Mouse (Mus musculus) kidney, adult 18-20 months (tissue): ENCODE results near the gene Nsun7.

Experiments
- DNase-seq: peaks from one replicate; pipeline ENCODE4 v3.0.0; 2021

The Nsun7 gene

DNA sequence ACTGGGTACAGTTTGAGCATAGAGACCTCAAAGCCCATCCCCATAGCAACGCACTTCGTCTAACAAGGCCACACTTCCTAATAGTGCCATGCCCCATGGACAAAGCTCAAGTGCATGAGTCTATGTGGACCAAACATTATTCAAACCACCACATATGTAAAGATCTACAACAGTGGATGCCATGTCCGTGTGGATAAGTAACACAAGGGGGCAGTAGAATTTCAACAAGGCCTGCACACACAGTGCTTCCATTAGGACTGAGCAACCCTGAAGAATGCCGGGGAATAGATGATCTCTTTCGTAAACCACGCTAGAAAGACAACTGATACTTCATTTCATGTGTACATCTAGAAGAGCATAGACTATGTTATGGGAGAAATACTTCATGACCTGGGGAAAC, 21.0 kb downstream of the Nsun7 start:
- DNase-seq: no peak

DNA sequence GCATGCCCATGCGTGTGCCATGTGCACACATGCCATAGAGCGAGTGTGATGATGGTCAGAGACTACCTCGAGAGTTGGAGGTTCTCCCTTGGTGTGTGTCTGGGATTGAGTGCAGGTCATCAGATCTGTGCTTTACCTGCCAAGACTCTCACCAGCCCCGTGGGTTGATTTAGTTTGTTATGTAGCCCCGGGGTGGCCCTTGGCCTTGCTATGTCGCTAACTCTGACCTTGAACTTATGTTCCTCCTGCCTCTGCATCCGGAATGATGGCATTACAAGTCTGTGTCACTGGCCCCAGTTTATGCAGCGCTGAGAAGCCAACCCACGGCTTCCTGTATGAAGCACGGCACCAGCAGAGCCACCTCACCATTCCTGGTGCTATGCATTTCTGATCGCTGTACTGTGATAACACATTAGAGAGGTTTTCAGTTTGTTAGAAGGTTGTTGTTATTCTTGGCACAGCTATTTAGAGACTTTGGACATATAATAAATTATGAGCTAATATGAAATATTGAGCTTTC, 34.5 kb downstream of the Nsun7 start:
- no peak for DNase-seq

DNA sequence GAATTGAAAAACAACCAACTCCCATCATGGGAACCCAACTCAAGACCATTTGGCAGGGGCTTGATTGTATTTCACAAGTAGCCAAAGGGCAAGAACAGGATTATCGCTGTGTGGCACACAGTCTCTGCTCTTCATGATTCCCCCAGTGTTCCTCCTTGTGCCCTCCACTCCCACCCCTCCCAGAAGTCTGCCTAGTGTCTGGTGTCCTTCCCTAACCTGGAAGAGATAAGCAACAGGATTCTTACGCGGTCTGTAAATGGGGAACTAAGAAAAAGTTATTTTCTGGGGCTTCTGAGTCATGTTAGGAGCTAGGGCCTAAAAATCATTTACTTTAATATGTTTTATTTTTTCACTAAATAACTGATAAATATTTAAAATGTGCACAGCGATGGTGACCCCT, 35.3 kb downstream of the Nsun7 start:
- DNase-seq: no peak

DNA sequence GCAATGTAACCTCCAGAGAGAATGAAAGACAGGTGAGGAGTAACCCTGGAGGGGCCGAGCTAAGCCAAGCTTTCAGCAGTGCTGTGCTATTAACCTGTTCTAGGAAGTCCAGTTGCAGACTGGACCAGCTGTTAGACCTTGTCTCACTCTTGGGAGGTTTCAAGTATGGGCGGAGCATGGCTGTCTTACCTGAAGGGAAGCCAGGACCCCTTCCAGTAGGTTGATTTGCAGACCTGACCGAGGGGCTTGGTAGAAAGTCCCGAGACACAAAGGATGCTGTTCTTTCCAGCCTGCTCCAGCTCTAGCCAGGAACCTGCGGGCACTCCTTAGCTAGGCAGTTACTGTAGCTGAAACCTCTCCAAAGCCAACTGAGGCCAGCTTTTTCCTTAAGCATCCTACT, 36.4 kb downstream of the Nsun7 start:
- DNase-seq: no peak

- DNase-seq: no peak
Measured at GRCm38 (mm10) chr5:66298856-66299255, 39.2 kb downstream of the Nsun7 start.

DNA sequence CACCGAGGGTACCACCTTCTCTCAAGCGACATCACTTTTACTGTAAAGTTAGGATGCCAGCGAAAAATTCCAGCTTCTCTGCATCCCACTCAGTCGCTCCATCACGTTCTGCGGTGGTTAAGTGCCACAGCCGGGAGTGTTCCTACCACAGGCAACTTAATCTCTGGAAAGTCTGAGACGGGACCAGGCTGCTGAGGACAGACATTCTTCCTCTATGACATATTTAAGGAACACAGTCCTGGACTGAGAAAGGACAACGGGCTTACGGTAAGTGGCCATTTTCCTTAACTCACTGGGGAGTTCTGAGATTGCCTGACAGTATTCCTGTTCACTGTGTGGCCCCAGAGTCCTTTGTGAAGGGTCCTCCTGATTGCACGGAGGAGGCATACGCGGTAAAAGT, 40.9 kb downstream of the Nsun7 start:
- DNase-seq: no peak

DNA sequence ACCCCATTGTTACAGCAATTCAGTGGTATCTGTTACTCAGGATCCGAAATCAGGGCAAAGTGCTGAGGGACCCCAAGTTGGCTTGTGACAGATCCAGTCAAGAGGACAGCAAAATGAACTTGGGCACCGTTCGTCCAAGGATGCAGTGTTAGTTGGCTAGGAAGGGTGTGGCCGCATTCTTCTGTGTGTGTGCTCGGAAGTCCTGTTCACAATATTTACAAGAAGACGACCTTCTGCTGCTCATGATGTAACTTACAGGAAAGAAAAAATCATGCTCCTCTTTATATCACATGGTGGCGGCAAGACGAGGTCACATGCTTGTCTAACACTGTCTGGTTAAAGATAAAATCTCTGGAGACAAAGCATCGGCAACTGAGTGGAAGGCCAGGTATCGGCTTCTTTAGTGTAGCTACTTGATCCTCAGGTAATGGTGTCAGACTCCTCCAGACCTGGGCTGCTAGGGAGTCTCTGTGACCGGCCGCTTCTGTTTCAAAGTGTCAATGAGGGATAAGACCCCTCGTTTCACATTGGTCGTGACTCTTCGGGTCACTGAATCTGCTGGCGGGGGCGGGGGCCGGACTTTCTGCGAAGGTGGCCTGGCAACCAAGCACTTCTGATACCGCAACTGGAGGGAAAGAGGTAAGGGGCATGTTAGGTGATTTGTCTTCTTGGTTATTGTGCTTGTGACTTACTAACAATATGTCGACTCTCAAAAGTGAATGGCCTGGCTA, 42.6 kb downstream of the Nsun7 start:
- DNase-seq: no peak

DNA sequence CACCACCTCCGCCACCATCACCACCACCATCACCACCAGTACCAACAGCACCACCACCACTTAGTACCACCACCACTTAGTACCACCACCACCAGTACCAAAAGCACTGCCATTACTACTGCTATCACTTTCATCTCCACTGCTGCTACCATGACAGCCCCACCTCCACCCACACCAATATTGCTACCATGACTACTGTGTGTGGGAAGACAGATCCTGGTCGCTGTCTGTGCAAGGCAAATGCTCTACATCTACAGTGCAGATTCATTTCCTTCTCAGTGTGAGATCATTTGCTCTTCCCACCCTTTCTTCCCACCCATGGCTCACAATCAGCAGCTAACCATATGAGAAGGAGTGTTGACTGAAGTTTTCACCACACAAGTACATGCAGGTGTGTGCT, 43.2 kb downstream of the Nsun7 start:
- DNase-seq: no peak

- no peak for DNase-seq
Measured at GRCm38 (mm10) chr5:66304300-66305067, 44.8 kb downstream of the Nsun7 start.

GRCm38 (mm10) chr5:66305511-66305910, 45.8 kb downstream of the Nsun7 start:
- no peak for DNase-seq

DNA sequence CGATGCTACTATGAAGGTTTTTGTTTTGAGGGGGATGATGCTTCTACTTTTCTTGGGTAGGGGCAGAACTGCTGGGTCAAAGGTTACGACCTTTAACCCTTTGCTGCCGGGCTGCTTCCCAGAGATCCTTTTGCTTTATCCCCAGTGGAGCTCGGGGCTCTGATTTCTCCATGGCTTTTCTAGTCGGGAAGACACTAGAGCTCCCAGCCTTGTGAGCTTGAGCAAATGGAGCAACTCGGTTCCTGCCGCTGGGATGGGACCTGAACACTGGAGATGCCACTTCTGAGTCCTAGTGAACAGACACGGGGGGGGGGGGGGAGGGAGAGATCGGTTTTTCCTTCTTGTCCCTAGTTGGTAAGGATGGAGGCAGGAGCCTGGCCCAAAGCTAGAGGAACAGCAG, 50.6 kb downstream of the Nsun7 start:
- DNase-seq: no peak

DNA sequence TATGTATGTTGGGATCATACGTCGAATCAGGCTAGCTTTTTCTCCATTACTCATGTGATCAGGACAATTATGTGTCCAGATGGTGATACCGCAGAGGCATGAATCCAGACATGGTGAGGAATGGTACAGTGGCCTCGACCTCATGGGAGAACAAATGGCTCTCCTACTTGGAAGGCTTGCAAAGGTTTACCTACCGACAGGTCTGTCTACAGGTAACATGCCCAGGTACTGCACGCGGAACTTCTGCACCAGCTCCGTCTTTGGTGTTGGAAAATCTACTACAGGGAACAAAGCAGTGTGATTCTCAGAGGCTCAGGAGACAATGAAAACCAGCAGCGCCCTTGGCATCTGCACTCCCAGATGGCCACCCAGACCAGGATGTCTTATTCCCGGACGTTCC, 51.1 kb downstream of the Nsun7 start:
- no peak for DNase-seq

DNA sequence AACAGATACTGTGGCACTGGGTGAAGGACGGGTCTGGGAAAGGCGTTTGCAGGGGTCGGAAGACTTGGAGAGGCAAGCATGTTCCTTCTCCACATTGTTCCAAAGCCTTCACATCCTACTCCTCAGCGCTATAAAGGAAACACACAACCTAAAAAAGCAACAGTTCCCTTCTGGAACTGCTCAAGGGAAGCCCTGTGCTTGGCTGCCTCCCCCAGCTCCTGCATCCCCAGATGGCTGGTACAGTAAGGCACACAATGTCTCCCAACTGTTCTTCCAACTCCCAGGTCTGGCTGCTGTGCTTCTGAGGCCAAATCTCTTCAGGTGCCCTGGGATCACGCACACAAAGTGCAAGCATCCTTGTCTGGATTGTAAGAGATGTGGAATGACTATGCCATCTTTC, 56.1 kb downstream of the Nsun7 start:
- DNase-seq: no peak

DNA sequence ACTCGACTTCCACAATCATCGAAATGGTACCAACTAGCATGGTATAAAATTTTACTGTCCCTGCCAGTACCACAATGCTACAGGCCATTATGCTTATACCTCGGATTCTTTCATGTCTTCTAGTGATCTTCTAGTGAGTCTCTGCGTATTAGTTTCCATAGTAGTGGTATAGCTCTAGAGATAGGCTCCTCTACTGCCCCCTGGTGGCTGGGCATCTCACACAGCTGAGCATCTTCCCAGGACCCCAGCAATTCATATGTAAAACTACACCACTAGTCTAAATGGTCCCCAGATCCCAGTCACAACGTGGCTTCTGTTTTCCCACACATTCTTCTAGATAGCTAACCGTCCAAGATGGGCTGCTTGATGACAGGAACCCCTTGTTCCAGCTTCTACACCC, 59.6 kb downstream of the Nsun7 start:
- DNase-seq: peak; percentile 70

DNA sequence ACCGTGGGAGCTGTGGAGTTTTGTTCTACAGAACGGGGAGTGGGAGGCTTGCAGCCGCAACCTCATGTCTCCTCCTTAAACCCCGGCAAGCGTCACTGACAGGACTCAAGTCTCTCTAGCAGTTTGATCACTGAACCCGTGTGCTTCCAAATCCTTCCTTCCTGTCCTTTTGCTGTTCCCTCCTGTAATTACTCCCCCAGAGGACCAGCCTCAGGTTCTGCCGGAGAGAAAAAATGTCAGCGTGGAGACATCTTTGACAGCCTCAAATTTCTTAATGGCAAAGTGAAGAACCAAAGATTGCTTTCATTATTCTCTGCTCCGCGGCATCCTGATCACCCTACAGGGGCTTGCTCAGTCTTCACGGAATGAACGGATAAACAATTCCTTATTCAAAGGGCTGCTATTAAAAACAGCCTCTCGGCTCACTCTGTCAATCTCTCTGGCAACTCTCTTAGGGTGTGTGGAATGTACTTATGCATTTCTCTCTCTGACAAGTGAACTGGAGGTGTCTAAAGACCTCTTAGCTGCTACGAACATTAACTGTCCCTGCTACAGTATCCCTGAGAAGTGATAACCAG, 60.2 kb downstream of the Nsun7 start:
- DNase-seq: no peak

- DNase-seq: no peak
Measured at GRCm38 (mm10) chr5:66323131-66323530, 63.4 kb downstream of the Nsun7 start.

DNA sequence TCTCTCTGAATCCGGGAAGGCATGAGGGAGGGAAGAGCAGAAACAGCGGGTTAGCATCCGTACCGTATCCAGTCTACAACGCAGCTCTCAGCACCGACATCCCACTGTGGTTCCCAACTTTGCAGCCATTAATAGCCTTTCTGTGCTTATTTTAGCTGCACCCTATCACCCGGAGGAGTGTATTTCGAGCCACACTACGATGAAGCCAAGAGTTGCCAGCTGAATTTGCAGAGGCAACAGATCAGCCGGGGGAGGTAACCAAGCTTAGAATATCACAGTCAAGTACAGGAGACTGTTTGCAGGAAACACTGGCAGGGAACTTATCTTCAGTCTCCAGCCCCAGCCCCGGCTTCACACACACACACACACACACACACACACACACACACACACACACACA, 63.9 kb downstream of the Nsun7 start:
- DNase-seq: no peak

DNA sequence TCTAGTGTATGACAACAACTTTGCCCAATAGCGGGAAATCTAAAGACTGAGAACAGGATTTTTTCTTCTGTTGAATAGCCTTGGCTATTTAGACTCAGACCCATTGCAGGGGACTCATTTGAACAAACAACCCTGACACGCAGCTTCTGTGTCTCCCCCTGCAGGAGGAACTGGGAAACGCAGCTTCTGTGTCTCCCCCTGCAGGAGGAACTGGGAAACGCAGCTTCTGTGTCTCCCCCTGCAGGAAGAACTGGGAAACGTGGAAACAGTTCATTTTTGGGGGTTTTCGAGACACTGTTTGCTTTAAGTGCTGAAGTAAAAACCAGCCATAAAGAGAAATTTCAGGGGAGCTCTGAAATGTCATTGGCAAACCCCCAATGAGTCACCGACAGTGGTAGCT, 66.7 kb downstream of the Nsun7 start:
- DNase-seq: no peak

DNA sequence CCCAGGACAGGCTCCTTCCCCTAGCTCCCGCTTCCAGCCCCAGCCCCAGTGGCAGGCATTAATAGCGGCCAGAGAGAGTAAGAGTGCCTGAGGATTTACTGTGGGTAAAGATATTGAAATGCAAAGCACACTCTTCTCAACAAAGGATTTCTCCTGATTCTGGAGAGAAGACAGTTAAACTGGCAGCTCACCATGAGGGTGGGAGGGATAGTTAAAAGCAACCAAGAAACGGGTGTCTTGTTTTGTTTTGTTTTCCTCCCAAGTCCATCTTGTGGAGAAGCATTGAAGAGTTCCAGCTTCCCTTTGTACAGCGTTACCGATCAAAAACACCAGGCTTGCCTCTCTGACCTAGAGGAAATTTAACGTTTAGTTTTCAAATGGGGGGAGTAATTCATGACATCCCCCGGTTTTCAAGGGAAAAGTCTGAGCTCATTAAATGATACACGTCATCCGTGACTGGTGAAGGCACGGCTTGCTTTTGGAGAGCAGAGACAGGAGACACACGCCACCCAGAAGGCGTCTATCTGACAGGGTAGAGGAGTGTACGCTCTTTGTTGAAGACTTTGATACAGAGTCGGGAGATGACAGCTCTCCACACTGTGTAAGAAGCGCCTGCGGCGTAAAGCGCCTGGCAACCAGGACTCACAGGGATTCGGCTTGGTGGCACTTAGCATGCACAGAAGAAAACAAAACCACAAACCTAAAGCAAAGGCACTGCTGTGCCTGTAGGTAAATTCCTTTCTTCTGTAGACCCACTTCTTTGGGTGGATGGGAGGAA, 68.4 kb downstream of the Nsun7 start:
- DNase-seq: no peak

DNA sequence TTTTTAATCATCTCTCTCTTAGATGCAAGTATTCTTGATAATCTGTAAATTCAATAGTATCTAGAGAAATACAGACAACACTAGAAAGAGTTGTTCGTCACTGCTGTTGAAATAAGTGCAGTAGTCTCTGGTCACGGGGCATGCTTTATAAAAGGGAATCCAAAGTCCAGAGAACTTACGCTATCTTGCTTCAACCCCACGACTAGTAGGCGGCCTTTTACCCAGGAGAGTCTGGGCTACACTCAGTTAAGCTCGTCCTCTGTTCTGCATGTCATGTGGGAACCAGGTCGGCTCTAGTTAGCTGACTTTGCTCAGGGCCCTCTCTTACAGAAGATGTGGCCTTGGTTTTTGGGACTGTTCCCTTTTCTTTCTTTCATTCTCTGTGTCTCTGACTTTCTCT, 69.1 kb downstream of the Nsun7 start:
- no peak for DNase-seq

DNA sequence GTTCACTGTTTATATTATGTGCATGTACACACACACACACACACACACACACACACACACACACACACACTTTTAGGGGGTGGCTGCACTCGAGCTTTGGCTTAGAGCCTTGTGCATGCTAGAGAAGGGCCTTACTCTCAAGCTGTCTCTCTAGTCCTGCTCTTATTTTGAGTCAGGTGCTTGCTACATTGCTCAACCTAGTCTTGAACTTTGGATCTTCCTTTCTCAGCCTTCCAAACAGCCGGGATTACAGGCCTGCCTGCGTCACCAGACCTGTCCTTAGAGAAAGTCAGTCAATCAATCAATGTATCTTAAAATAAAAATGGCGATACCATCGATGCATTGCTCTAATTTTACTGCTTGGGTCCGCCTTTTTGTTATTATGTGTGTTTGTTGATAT, 71.1 kb downstream of the Nsun7 start:
- no peak for DNase-seq

DNA sequence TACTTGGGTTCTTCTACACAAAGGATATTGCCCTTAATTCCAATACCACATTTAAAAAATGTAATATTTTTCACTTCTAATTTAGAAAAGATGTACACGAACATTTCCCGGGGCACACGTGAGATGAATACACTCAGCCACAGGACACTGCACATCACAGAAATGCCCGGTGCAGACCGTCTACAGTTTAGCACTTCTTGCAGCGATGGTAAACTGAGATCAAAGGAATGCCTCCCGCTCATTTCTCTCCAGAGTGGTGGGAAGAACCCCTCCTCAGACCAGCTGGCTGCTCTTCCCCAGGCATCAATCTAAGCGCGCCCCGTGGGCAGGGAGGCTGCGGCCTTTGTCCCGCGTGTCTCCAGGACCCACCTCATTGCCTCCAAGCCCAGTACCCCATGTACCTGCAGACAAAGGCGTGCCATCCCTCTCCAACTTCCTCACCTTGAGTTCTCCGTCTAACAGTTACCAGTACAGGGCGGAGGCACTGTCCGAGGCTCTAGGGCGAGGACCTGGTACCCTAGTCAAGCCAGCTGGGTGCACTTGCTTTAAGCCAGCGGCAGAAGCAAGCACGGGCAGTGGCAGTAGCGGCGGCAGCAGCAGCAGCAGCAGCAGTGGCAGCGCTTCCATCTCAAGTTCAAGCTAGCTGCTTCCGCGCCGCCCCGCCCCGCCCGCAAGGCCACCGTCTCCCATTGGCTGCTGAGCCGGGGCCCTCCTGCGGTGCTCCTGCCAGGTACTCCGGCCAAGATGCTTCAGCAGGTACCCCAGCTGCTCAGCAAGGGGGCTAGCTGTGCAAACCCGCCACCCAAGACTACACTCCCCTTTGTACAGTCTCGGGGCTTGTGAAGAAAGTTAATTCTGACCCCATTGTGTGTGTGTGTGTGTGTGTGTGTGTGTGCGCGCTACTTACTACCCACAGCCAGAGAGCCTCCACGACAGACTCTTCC, 77.6 kb downstream of the Nsun7 start:
- peak; percentile 78 for DNase-seq
